Mouse (Mus musculus) right cerebral cortex, postnatal 14 days (tissue): ENCODE measurements at regions not wholly inside any gene's neighbourhood (a gene's known extent, or its start where the extent isn't known, plus 50 kb on each side); places are given as distances from the start of the nearest gene placed in this dataset.
A peak's percentile ranks its signal among the peaks of the same experiment; 100 is the strongest.

ENCODE experiments used
- DNase-seq: peaks from one replicate; pipeline ENCODE4 v3.0.0; 2022

DNA sequence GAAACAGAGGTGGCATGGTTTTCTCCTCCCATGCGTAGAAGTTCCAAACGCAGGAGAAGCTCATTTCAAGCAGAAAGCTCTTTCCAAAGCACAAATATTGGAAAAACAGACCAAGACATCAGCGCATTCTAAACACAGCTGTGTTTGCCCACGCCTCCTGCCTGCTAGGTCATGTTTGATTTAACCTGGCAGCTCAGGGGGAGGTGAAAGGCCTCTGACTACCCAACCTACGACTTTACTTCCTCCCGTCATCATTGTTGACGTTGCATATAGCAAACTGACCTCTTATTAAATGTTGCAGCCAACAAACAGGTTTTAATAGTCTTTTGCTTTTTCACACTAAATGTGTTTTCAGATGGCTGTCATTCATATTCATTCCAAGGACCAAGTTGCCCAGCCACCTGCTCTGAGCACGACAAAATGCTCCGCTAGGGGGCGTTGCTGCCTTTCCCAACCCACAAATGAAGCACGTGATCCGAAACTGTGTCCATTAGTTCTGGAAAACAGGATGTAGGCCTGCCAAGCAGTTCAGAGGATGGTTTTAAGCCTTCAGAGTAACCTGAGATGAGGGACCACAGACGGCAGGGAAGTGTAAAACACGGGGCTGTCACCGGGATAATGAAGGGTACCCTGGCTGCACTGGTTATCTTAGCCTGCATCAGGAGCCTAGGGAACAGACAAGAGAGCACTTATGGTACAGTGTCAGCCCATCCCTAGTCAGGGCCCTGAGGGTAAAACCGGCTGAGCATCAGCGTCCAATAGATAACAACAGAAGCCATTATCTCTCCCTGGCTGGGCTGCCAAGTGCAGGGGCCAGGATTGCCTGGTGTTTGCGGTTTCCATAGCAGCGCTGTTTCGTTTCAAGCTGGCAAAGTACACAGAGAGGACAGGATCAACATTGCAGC is 67.6 kb upstream of the Noct start:
- peak; percentile 62 for DNase-seq

DNA sequence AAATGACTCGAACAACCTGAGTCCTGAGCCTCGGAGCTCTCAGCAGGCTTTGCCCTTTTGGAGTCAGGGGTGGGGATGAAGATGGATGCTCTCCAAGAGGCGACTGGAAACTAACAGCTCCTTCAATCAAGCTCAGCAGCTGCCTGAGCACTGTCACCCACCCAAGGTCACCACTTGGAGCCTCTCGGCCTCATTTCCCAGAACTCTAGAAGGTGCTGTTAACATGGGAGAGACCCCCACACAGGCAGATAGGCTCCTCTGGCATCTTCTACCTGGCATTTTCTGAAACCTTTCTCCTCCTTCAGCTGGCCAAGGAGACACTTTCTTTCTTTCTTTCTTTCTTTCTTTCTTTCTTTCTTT is 67.0 kb upstream of the Noct start:
- DNase-seq = no peak

DNA sequence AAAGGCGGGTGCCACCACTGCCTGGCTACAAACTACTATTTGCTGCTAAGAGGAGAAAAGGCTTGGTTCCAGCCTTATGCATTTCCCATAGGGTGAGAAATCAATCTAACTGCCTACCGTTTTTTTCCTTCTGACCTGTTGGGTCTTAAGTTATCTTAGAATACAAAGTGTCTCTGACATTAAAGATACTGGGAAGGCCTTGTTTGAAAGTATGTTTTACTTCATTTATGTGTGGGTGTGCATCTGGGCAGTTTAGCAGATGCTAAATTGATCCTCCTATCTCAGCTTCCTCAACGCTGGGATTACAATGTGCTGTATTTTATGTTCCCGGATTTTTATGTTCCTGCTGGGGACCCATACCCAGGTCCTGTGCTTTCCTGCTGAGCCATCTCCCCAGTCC is 65.8 kb upstream of the Noct start:
- no peak for DNase-seq

DNA sequence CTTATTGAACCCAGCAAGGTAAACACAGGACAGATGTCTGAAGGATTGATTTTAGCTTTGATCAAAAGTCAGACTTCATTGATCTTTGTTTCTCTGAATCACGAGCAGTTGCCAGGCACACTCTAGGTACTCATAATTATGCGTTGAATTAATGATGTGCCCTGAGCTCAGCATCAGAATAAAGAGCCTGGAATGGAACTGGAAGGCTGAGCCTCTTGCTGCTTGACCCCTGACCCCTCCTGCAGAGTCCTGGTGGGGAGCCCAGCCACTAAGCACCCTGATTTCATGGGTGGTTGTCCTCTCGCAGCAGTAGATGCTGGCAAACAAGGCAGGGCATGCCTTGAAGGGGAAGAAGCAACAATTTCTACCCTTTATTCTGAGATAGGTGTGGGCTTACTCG is 64.9 kb upstream of the Noct start:
- DNase-seq = no peak

DNA sequence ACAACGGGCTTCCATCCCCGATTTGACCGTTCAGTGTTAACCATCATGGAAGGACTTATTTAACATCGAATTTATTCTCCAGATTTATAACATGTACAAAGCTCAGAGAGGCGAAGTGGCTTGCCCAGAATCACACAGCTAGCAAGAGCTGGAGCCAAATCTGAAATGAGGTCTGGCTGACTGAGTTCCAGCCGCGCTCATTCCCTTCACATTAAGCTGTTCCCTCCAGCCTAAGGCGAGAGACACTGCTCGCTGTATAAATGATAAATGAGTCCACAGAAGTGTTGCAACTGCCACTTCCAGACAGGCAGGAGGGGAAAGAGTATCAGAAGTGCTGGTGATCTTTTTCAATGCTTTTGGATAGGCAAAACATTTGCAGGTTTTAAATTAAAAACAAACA is 64.4 kb upstream of the Noct start:
- DNase-seq = no peak

DNA sequence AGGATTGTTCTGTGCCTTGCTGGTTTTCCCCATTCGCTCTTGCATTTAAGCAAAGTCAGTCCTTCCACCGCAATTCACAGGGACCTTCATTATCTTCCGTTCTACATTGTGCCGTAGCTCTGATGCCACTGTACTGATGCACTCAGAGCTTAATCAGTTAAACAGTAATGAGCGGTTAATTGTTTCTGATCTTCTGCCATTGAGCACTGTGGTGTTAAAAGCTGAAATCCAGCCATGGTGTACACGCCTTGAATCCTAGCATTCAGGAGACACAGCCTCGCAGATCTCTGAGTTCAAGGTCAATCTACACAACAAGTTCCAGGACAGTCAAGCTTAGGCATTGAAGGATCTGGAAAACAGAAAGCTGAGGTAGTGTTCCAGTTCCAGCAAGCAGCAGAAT is 63.6 kb upstream of the Noct start:
- DNase-seq = no peak

DNA sequence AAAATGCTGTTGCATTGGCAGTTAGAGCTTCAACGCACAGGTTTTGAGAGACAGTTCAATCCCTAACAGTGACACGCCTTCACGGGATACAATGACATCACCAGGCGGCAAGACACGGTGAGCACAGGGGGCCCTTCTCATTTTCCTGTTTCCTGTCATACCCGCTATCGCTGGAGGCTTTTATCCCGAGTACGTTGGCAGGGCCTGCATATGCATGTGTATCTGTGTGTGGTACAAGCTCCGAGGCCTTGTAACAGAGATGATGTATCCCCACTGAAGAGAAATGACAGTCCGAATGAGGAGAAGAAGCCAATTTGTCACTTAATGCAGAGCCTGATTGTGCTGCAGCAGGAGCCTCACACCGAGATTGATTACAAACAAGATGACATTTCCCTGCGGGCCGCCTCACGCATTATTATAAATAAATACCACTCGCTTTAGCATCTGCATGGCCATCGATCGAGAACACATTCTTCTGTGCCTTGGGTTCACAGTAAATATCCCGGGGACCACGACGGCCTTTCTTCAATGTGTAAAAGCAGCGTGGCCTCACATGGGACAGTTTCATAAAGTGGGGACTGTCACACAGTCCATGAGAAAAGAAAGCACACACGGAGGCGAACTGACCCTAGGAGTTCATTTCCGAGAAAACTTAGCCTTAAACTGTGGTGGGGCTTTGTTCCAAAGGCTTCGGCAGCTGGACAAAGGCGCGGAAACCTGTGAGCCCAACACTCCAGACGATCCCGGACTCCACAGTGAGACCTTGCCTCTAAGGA is 54.9 kb upstream of the Noct start:
- no peak for DNase-seq

DNA sequence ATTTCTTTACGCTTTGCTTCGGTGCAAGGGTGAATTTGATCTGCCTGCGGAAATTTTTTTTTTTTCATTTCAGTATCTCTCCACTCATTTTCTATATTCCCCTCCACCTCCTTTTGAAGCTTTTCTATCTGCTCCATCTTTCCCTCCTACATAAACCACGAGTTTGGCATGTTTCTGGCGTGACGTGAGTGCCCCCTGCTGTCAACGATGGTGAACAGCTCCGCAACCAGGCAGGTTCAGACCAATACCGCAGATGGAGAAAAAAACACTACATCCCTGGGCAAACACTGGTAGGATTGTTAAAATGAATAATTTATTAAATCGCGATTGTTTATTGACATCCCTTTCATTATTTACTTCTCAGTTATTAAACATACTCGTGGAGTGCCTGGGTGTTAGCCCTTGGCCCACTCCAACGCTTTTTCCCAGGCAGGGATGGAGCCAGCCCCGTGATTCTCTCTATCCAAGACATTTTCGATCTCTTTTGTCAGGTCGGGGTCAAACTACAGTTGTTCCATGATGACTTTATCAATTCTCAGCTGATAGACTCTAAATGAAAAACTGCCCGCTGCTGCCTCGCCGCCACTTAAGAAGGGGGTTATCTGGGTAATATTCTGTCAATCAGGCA is 53.9 kb upstream of the Noct start:
- peak; percentile 76 for DNase-seq
